Mouse (Mus musculus): Measurements from ENCODE around the gene Znhit6. TPM values are rescaled to one million over a fixed set of nuclear protein-coding genes. Genes with fewer than 3 reads are reported as not detected.

Znhit6 gene
- total RNA-seq, 2 experiments from 2014 or later, result 20.8 to 23.5 TPM

- DNase-seq (ENCODE audit: low spot score in 2 of 2), result no peak
Measured at GRCm38 (mm10) chr3:145602410-145603206, 26.6 kb downstream of the Znhit6 start.

GRCm38 (mm10) chr3:145605437-145606123 lies 29.6 kb downstream of the Znhit6 start:
- no peak for DNase-seq (ENCODE audit: low spot score in 2 of 2)

- no peak for DNase-seq (ENCODE audit: low spot score in 2 of 2)
Measured at GRCm38 (mm10) chr3:145608320-145608719, 32.3 kb downstream of the Znhit6 start.

GRCm38 (mm10) chr3:145612662-145613061 lies 36.7 kb downstream of the Znhit6 start:
- no peak for DNase-seq (ENCODE audit: low spot score in 2 of 2)

GRCm38 (mm10) chr3:145613234-145613633 lies 37.2 kb downstream of the Znhit6 start:
- no peak for DNase-seq (ENCODE audit: low spot score in 2 of 2)

GRCm38 (mm10) chr3:145614362-145615115 lies 38.5 kb downstream of the Znhit6 start:
- no peak for DNase-seq (ENCODE audit: low spot score in 2 of 2)

GRCm38 (mm10) chr3:145618299-145618698 lies 42.3 kb downstream of the Znhit6 start:
- no peak for DNase-seq (ENCODE audit: low spot score in 2 of 2)

- DNase-seq (ENCODE audit: low spot score in 2 of 2), result no peak
Measured at GRCm38 (mm10) chr3:145619621-145620365, 43.8 kb downstream of the Znhit6 start.

- no peak for DNase-seq (ENCODE audit: low spot score in 2 of 2)
Measured at GRCm38 (mm10) chr3:145621209-145621608, 45.2 kb downstream of the Znhit6 start.

- DNase-seq (ENCODE audit: low spot score in 2 of 2), result no peak
Measured at GRCm38 (mm10) chr3:145623047-145623446, 47.0 kb downstream of the Znhit6 start.

- DNase-seq (ENCODE audit: low spot score in 2 of 2), result no peak
Measured at GRCm38 (mm10) chr3:145624786-145625185, 48.8 kb downstream of the Znhit6 start.

GRCm38 (mm10) chr3:145625546-145625945 lies 49.5 kb downstream of the Znhit6 start:
- DNase-seq (ENCODE audit: low spot score in 2 of 2), result no peak

GRCm38 (mm10) chr3:145626063-145626462 lies 50.1 kb downstream of the Znhit6 start:
- no peak for DNase-seq (ENCODE audit: low spot score in 2 of 2)

- no peak for DNase-seq (ENCODE audit: low spot score in 2 of 2)
Measured at GRCm38 (mm10) chr3:145627830-145628229, 51.8 kb downstream of the Znhit6 start.

- DNase-seq (ENCODE audit: low spot score in 2 of 2), result no peak
Measured at GRCm38 (mm10) chr3:145628643-145629042, 52.6 kb downstream of the Znhit6 start.

GRCm38 (mm10) chr3:145632888-145633287 lies 56.9 kb downstream of the Znhit6 start:
- no peak for DNase-seq (ENCODE audit: low spot score in 2 of 2)

GRCm38 (mm10) chr3:145634002-145634710 lies 58.2 kb downstream of the Znhit6 start:
- no peak for DNase-seq (ENCODE audit: low spot score in 2 of 2)

GRCm38 (mm10) chr3:145640170-145640569 lies 64.2 kb downstream of the Znhit6 start:
- no peak for DNase-seq (ENCODE audit: low spot score in 2 of 2)

GRCm38 (mm10) chr3:145640583-145640982 lies 64.6 kb downstream of the Znhit6 start:
- DNase-seq (ENCODE audit: low spot score in 2 of 2), result no peak

GRCm38 (mm10) chr3:145641036-145641685 lies 65.2 kb downstream of the Znhit6 start:
- no peak for DNase-seq (ENCODE audit: low spot score in 2 of 2)

Measured in adrenal gland, postnatal 4 days (tissue).